Mouse (Mus musculus): ENCODE measurements around the gene Atp4a. TPM values are rescaled to one million over a fixed set of nuclear protein-coding genes. Genes with fewer than 3 reads are reported as not detected.

The Atp4a gene
- polyA plus RNA-seq (2015; fragmentation: Nextera tagmentation; extraction: Ambion mirVana) = 0.10 and 0.17 TPM in 2 replicates

- Histone ChIP-seq H3K9ac (no peak within 1 kb of the TSS), H3K4me2 (no peak within 1 kb of the TSS), H3K4me1 (peaks cover 4% of the 10 kb centered on the region; the same call in 1 of the 2 replicates), H3K9me3 (no peaks in the 10 kb centered on the region), H3K27ac (no peak within 1 kb of the TSS), H3K27me3 (peaks cover 36% of the 10 kb centered on the region), H3K4me3 (no peak within 1 kb of the TSS), H3K36me3 (no peaks in the 10 kb centered on the region)
- 86% methylated on average over 3 of the region's 3 CpGs for WGBS
- no peak for ATAC-seq (ENCODE audit: insufficient number of reproducible peaks, insufficient read depth, low FRiP score, low TSS enrichment, low read depth)
Observed at GRCm38 (mm10) chr7:30711942-30712341, at the start of gene Atp4a. TSS of gene Atp4a (plus strand) at chr7:30712209.

DNA sequence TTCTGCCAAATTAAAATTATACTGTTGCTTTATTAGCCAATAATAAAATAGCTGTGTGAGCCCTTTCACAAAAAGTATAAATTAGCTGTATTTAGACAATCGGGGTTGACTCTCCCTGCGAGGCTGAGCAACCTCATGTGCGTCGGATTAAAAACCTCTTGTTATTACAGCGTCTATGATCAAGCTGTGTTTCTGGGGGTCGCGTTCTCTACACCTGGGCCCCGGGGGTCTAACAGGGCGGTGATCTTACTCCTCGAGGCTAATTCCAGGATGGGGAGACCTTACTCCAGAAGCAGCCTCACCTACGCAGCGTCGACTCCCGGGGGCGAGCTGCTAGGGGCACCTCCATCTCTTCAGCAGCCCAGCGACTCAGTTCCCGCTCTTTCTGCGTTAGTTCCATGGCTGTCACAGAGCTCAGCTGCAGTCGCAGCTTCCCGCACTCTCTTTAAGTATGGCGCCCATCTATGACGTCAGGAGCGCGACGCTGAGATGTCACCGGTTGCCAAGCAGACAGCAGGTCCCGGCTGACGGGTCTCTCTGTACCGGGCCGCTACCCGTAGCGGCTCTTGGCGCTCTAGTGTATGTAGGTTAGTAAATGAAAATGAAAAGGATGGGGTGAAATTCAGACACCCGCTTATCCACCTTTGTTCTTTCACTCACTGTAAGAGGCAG lies 47.3 kb upstream of the Atp4a start, which contains the start of gene Haus5:
Gene Haus5, minus strand, starts transcription at position 466 of the 672 bp plus-strand sequence.
- H3K9ac ChIP-seq = peak within 1 kb of the TSS; percentile 84
- H3K9me3 ChIP-seq = no peaks in the 10 kb centered on the region
- peak within 1 kb of the TSS; percentile 84 for H3K4me2 ChIP-seq
- ATAC-seq (ENCODE audit: insufficient number of reproducible peaks, insufficient read depth, low FRiP score, low TSS enrichment, low read depth) = peak; percentile 85
- under 1% methylated on average over 34 of the region's 34 CpGs for WGBS
- H3K27ac ChIP-seq = peak within 1 kb of the TSS; percentile 71
- 0 out of 2 replicates have a peak, but pooled peaks cover 5% of the 10 kb centered on the region for H3K27me3 ChIP-seq
- H3K4me3 ChIP-seq = peak within 1 kb of the TSS; percentile 74
- H3K36me3 ChIP-seq = peaks cover 31% of the 10 kb centered on the region
- peaks cover 7% of the 10 kb centered on the region; the same call in 1 of the 2 replicates for H3K4me1 ChIP-seq

- H3K9me3 ChIP-seq = no peaks in the 10 kb centered on the region
- H3K4me2 ChIP-seq = peak overlapping the region; percentile 84
- H3K9ac ChIP-seq = peak overlapping the region; percentile 84
- peak overlapping the region; percentile 74 for H3K4me3 ChIP-seq
- peak; percentile 50; the same call in 1 of the 2 replicates for ATAC-seq (ENCODE audit: insufficient number of reproducible peaks, insufficient read depth, low FRiP score, low TSS enrichment, low read depth)
- H3K36me3 ChIP-seq = peaks cover 24% of the 10 kb centered on the region
- H3K4me1 ChIP-seq = peaks cover 7% of the 10 kb centered on the region; the same call in 1 of the 2 replicates
- H3K27ac ChIP-seq = peak overlapping the region; percentile 71; the same call in 1 of the 2 replicates
- H3K27me3 ChIP-seq = 0 out of 2 replicates have a peak, but pooled peaks cover 5% of the 10 kb centered on the region
- 8% methylated on average over 11 of the region's 11 CpGs for WGBS
Observed at GRCm38 (mm10) chr7:30665321-30665720, 46.7 kb upstream of the Atp4a start.

DNA sequence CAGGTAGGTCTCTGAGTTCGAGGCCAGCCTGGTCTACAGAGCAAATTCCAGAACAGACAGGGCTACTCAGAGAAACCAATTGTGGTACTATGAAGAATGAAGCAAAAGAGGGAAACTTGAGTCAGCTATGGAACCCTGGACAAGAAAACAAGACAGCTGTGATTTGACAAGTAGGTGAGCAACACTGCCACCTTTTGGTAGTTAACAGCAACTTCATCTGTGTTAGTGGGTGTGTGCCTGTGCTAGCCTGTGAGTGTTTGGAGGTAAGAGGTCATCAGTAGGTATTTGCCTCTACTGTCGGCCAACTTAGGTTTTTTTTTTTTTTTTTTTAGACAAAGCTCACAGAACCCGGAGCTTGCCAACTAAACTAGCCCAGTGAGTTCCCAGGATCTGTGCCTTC lies 42.8 kb upstream of the Atp4a start:
- Histone ChIP-seq H3K27me3 (peaks cover 8% of the 10 kb centered on the region; the same call in 1 of the 2 replicates), H3K36me3 (no peaks in the 10 kb centered on the region), H3K27ac (no peak overlapping the region), H3K4me3 (no peak overlapping the region), H3K4me1 (peaks cover 7% of the 10 kb centered on the region; the same call in 1 of the 2 replicates), H3K9ac (no peak overlapping the region), H3K4me2 (no peak overlapping the region), H3K9me3 (no peaks in the 10 kb centered on the region)
- WGBS = 38% methylated on average over 3 of the region's 3 CpGs
- no peak for ATAC-seq (ENCODE audit: insufficient number of reproducible peaks, insufficient read depth, low FRiP score, low TSS enrichment, low read depth)

- Histone ChIP-seq H3K9ac (no peak within 1 kb of the TSS), H3K4me2 (no peak within 1 kb of the TSS), H3K36me3 (no peaks in the 10 kb centered on the region), H3K4me1 (no peaks in the 10 kb centered on the region), H3K27me3 (peaks cover 8% of the 10 kb centered on the region; the same call in 1 of the 2 replicates), H3K4me3 (no peak within 1 kb of the TSS), H3K27ac (no peak within 1 kb of the TSS), H3K9me3 (no peaks in the 10 kb centered on the region)
- no peak for ATAC-seq (ENCODE audit: insufficient number of reproducible peaks, insufficient read depth, low FRiP score, low TSS enrichment, low read depth)
- WGBS = 68% methylated on average over 9 of the region's 9 CpGs
Observed at GRCm38 (mm10) chr7:30671480-30671879, 40.5 kb upstream of the Atp4a start, which contains the start of gene Pmis2. TSS of gene Pmis2 (minus strand) at chr7:30671605.

GRCm38 (mm10) chr7:30678263-30678975 lies 33.6 kb upstream of the Atp4a start:
- Histone ChIP-seq H3K9me3 (no peaks in the 10 kb centered on the region), H3K27ac (no peak overlapping the region), H3K9ac (no peak overlapping the region), H3K4me1 (no peaks in the 10 kb centered on the region), H3K27me3 (peaks cover 5% of the 10 kb centered on the region; the same call in 1 of the 2 replicates), H3K4me3 (no peak overlapping the region), H3K36me3 (no peaks in the 10 kb centered on the region), H3K4me2 (no peak overlapping the region)
- WGBS = 66% methylated on average over 5 of the region's 5 CpGs
- ATAC-seq (ENCODE audit: insufficient number of reproducible peaks, insufficient read depth, low FRiP score, low TSS enrichment, low read depth) = no peak

GRCm38 (mm10) chr7:30681897-30682296 lies 30.1 kb upstream of the Atp4a start:
- Histone ChIP-seq H3K4me2 (no peak overlapping the region), H3K4me1 (no peaks in the 10 kb centered on the region), H3K27ac (no peak overlapping the region), H3K9me3 (no peaks in the 10 kb centered on the region), H3K27me3 (peaks cover 8% of the 10 kb centered on the region; the same call in 1 of the 2 replicates), H3K4me3 (no peak overlapping the region), H3K9ac (no peak overlapping the region), H3K36me3 (no peaks in the 10 kb centered on the region)
- ATAC-seq (ENCODE audit: insufficient number of reproducible peaks, insufficient read depth, low FRiP score, low TSS enrichment, low read depth) = no peak
- 55% methylated on average over 5 of the region's 5 CpGs for WGBS

GRCm38 (mm10) chr7:30683425-30683824 lies 28.6 kb upstream of the Atp4a start:
- WGBS = 79% methylated on average over 2 of the region's 2 CpGs
- Histone ChIP-seq H3K36me3 (no peaks in the 10 kb centered on the region), H3K4me1 (no peaks in the 10 kb centered on the region), H3K27ac (no peak overlapping the region), H3K9me3 (no peaks in the 10 kb centered on the region), H3K27me3 (peaks cover 22% of the 10 kb centered on the region), H3K4me3 (no peak overlapping the region), H3K9ac (no peak overlapping the region), H3K4me2 (no peak overlapping the region)
- no peak for ATAC-seq (ENCODE audit: insufficient number of reproducible peaks, insufficient read depth, low FRiP score, low TSS enrichment, low read depth)

- Histone ChIP-seq H3K4me1 (no peaks in the 10 kb centered on the region), H3K4me2 (no peak overlapping the region), H3K9me3 (no peaks in the 10 kb centered on the region), H3K27ac (no peak overlapping the region), H3K27me3 (peaks cover 22% of the 10 kb centered on the region), H3K4me3 (no peak overlapping the region), H3K36me3 (no peaks in the 10 kb centered on the region), H3K9ac (no peak overlapping the region)
- WGBS = 62% methylated on average over 6 of the region's 6 CpGs
- ATAC-seq (ENCODE audit: insufficient number of reproducible peaks, insufficient read depth, low FRiP score, low TSS enrichment, low read depth) = no peak
Observed at GRCm38 (mm10) chr7:30688325-30688724, 23.7 kb upstream of the Atp4a start.

GRCm38 (mm10) chr7:30698101-30698500 lies 13.9 kb upstream of the Atp4a start:
- Histone ChIP-seq H3K9ac (no peak overlapping the region), H3K9me3 (no peaks in the 10 kb centered on the region), H3K27me3 (no peaks in the 10 kb centered on the region), H3K36me3 (no peaks in the 10 kb centered on the region), H3K4me1 (no peaks in the 10 kb centered on the region), H3K27ac (no peak overlapping the region), H3K4me2 (no peak overlapping the region), H3K4me3 (no peak overlapping the region)
- WGBS = 54% methylated on average over 5 of the region's 5 CpGs
- no peak for ATAC-seq (ENCODE audit: insufficient number of reproducible peaks, insufficient read depth, low FRiP score, low TSS enrichment, low read depth)

GRCm38 (mm10) chr7:30698589-30698988 lies 13.4 kb upstream of the Atp4a start, which contains the start of gene 2200002J24Rik:
TSS of gene 2200002J24Rik (plus strand) at chr7:30698926.
- no peak for ATAC-seq (ENCODE audit: insufficient number of reproducible peaks, insufficient read depth, low FRiP score, low TSS enrichment, low read depth)

More at GRCm38 (mm10) chr7:30698589-30698988, 13.4 kb upstream of the Atp4a start, which contains the start of gene 2200002J24Rik:
- Histone ChIP-seq H3K4me3 (no peak within 1 kb of the TSS), H3K27ac (no peak within 1 kb of the TSS), H3K4me2 (no peak within 1 kb of the TSS), H3K9me3 (no peaks in the 10 kb centered on the region), H3K9ac (no peak within 1 kb of the TSS), H3K4me1 (no peaks in the 10 kb centered on the region), H3K36me3 (no peaks in the 10 kb centered on the region), H3K27me3 (no peaks in the 10 kb centered on the region)
- 32% methylated on average over 9 of the region's 9 CpGs for WGBS

All from embryonic facial prominence, embryonic 13.5 days (tissue).